Mouse (Mus musculus) ES-E14 (cell line): ENCODE results near the gene Rai14.

ENCODE experiments used
- CHD2 ChIP-seq: IDR thresholded peaks from 2 replicates; pipeline ENCODE4 v1.6.1; 2014; ENCODE audit warnings: mild to moderate bottlenecking, low read depth, low read length, inconsistent platforms
- HCFC1 ChIP-seq: IDR thresholded peaks from 2 replicates; pipeline ENCODE4 v1.6.1; 2012; ENCODE audit warnings: low read length, inconsistent platforms, borderline replicate concordance; ENCODE audit not compliant: insufficient read depth

DNA sequence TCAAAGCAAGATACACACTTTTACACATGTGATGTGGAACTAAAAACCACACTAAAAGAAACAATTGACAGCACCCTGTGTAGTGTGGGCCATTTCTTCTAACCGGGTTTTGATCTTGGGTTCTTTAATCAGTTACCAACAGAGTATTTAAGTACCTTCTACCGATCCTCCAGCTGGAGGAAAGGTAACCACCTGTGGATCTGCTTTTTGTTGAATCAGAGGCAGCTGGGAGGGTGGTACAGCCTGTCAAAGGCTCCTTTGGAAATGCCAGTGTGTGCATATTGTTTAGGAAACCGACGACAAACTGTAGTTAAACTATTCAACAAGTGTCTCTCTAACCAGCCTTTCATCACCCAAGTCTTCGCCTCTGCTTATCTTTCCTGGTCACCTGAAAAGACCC, 1.5 kb upstream of the Rai14 start:
- TF ChIP-seq HCFC1 (no peak), CHD2 (no peak)
